7 mouse cellular contexts compared by ENCODE assay signal in genomic region chr2:14726601-14727000, GRCm38 (mm10).
A peak's percentile ranks its signal among the peaks of the same experiment; 100 is the strongest.
DNase-seq lines count a peak whose midpoint lies in the region; TF ChIP-seq lines count a peak whose summit lies in the region.
"Not testable (repeated sequence)": the region's sequence is repeated elsewhere in the genome, so short reads cannot be mapped to it uniquely, and the experiment has no call there.

No protein-coding gene starts in this region.

- not testable (repeated sequence) for TF ChIP-seq EP300 in ES-Bruce4 (IDR thresholded peaks at IDR 0.05; ENCODE audit: insufficient read depth, low read depth, low read length)

- in situ Hi-C loops in ES-E14 (cut with MboI; ENCODE audit: low sequenced_read_pairs in 2 of 2, unreplicated experiment in 2 of 2) = not testable (repeated sequence)

- not testable (repeated sequence) for H3K36me3 ChIP-seq in E14TG2a.4 (ENCODE audit: insufficient read depth, low read length); ES-Bruce4 (ENCODE audit: control insufficient read depth, insufficient read depth, low read length, poor library complexity, severe bottlenecking); ES-E14 (ENCODE audit: control insufficient read depth, insufficient read depth, low read length, poor library complexity, severe bottlenecking)

- DNase-seq in ES-CJ7 (ENCODE audit: low read depth, low spot score) = peak; percentile 64
- DNase-seq in ES-E14 (ENCODE audit: low read depth, low spot score) = peak; percentile 19
- DNase-seq in R1 (ENCODE audit: low read depth, low spot score) = peak; percentile 44
- peak; percentile 56 for DNase-seq in ZHBTc4 (ENCODE audit: low read depth, low spot score)
- DNase-seq in heart, adult 11 months = peak; percentile 14

- not testable (repeated sequence) for H3K27me3 ChIP-seq in E14TG2a.4 (ENCODE audit: insufficient read depth, low read length); ES-Bruce4 (ENCODE audit: control insufficient read depth, insufficient read depth, low read length, poor library complexity, severe bottlenecking)

- H3K9ac ChIP-seq in ES-Bruce4 (ENCODE audit: low read depth, poor library complexity, severe bottlenecking); ES-E14 (ENCODE audit: insufficient read depth, low read depth, low read length, poor library complexity, severe bottlenecking): not testable (repeated sequence)

- H3K4me3 ChIP-seq in E14TG2a.4 (replicated peaks; ENCODE audit: low read length) (peak overlapping the region; percentile 67), ES-Bruce4 (ENCODE audit: low read depth, low read length) (peak overlapping the region; percentile 42; the same call in 1 of the 2 replicates), ES-E14 (ENCODE audit: insufficient read depth in 1 of 2, low read depth in 1 of 2, low read length in 2 of 2, poor library complexity in 1 of 2, severe bottlenecking in 1 of 2) (peak overlapping the region; percentile 34 to 53; a peak in 3 of 4 replicates)

- TF ChIP-seq POLR2A in ES-Bruce4 (IDR thresholded peaks at IDR 0.05; ENCODE audit: insufficient read depth, low read length) = not testable (repeated sequence)

- not testable (repeated sequence) for H3K27ac ChIP-seq in ES-Bruce4 (ENCODE audit: insufficient read depth, low read length)
- 0 out of 2 replicates have a peak overlapping the region, but pooled peaks have one; percentile 22 for H3K27ac ChIP-seq in ES-E14 (ENCODE audit: insufficient read depth, low read depth, low read length, poor library complexity, severe bottlenecking)

- TF ChIP-seq CTCF in E14TG2a.4 (conservative IDR thresholded peaks at IDR 0.05; ENCODE audit: low read length); ES-Bruce4 (IDR thresholded peaks at IDR 0.05; ENCODE audit: low read depth, low read length): not testable (repeated sequence)

- peaks cover 16% of the 10 kb centered on the region; the same call in 1 of the 2 replicates for H3K4me1 ChIP-seq in E14TG2a.4 (replicated peaks; ENCODE audit: low read depth, low read length)
- H3K4me1 ChIP-seq in ES-Bruce4 (ENCODE audit: control insufficient read depth, insufficient read depth, low read length); ES-E14 (ENCODE audit: control insufficient read depth in 2 of 2, insufficient read depth in 2 of 2, low read length in 2 of 2, poor library complexity in 1 of 2): not testable (repeated sequence)

- not testable (repeated sequence) for H3K9me3 ChIP-seq in E14TG2a.4 (ENCODE audit: low read length); ES-Bruce4 (replicated peaks; ENCODE audit: control insufficient read depth, insufficient read depth, low read length, poor library complexity, severe bottlenecking); ES-E14 (ENCODE audit: control insufficient read depth, insufficient read depth, low read depth, low read length)

Comparison
In these comparisons a context has a peak if more than half of its experiments do, and no peak if none do; other contexts are left out.
1. DNase-seq: peak in every context shown above with its lines; median percentile 64 in ES-CJ7; 56 in ZHBTc4; 44 in R1; 19 in ES-E14; 14 in heart, adult 11 months.